Mouse (Mus musculus): ENCODE results near the gene Ces3a. TPM values are rescaled to one million over a fixed set of nuclear protein-coding genes. Genes with fewer than 3 reads are reported as not detected.
"Not testable (repeated sequence)": the region's sequence is repeated elsewhere in the genome, so short reads cannot be mapped to it uniquely, and the experiment has no call there.

The Ces3a gene
- polyA plus RNA-seq, 1 experiment: not detected

- no peak within 1 kb of the TSS for H3K4me3 ChIP-seq (ENCODE audit: insufficient read depth, low read depth, low read length)
- H3K4me1 ChIP-seq (ENCODE audit: control insufficient read depth, insufficient read depth, low read length): no peaks in the 10 kb centered on the region
- no peak for TF ChIP-seq CTCF (IDR thresholded peaks at IDR 0.05; ENCODE audit: insufficient read depth, low read depth, low read length)
- TF ChIP-seq POLR2A (IDR thresholded peaks at IDR 0.05; ENCODE audit: insufficient read depth, low read depth, low read length): no peak
- WGBS: 76% methylated on average over 7 of the region's 7 CpGs
- H3K27ac ChIP-seq (ENCODE audit: insufficient read depth, low read depth, low read length): no peak within 1 kb of the TSS
Observed at GRCm38 (mm10) chr8:105083449-105084050, 35.1 kb downstream of the Ces3a start, which contains the start of gene Ces3b. Gene Ces3b, plus strand, starts transcription at chr8:105083753.

DNA sequence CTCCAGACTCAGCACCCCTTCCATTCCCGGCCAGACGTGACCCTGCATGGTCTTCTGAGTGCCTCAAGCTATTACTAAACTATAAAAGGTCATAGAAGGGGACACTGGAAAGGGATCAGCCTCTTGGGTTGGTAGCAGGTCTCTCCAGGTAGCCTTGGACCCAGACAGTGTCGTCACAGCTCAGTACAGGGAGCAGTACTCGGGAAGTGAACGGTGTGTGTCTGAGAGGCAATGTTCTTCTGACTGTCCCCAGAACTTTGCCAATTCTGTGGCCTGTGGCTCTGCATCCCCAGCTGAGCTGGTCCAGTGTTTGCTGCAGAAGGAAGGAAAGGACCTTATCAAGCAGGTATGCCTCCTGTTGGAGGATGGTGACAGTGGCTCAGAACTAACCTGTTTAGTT is 39.8 kb downstream of the Ces3a start:
- WGBS: 76% methylated on average over 5 of the region's 5 CpGs
- not testable (repeated sequence) for H3K4me3 ChIP-seq (ENCODE audit: insufficient read depth, low read depth, low read length); H3K4me1 ChIP-seq (ENCODE audit: control insufficient read depth, insufficient read depth, low read length); H3K27ac ChIP-seq (ENCODE audit: insufficient read depth, low read depth, low read length)

DNA sequence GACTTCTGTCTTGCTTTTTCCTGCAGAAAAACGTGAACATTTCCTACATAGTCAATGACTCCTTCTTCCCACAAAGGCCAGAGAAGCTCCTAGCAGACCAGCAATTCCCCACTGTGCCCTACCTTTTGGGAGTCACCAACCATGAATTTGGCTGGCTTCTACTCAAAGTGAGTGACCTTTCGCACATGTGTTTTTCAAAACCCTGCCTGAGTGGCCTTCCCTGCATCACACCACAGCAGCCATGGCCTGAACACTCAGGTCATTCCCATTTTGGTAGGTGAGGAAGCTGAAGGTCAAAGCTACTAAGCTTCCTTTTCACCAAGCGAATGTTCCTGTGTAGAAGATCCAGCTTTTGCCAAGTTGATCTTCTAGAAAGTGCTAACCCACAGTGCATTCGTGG is 40.2 kb downstream of the Ces3a start:
- TF ChIP-seq POLR2A (IDR thresholded peaks at IDR 0.05; ENCODE audit: insufficient read depth, low read depth, low read length): no peak
- no peak for TF ChIP-seq CTCF (IDR thresholded peaks at IDR 0.05; ENCODE audit: insufficient read depth, low read depth, low read length)
- H3K27ac ChIP-seq (ENCODE audit: insufficient read depth, low read depth, low read length): no peak overlapping the region
- no peak overlapping the region for H3K4me3 ChIP-seq (ENCODE audit: insufficient read depth, low read depth, low read length)
- 78% methylated on average over 4 of the region's 4 CpGs for WGBS
- no peaks in the 10 kb centered on the region for H3K4me1 ChIP-seq (ENCODE audit: control insufficient read depth, insufficient read depth, low read length)

GRCm38 (mm10) chr8:105093992-105094391 is 45.6 kb downstream of the Ces3a start:
- no peak overlapping the region for H3K4me3 ChIP-seq (ENCODE audit: insufficient read depth, low read depth, low read length)
- no peak overlapping the region for H3K27ac ChIP-seq (ENCODE audit: insufficient read depth, low read depth, low read length)
- H3K4me1 ChIP-seq (ENCODE audit: control insufficient read depth, insufficient read depth, low read length): no peaks in the 10 kb centered on the region
- 84% methylated on average over 3 of the region's 3 CpGs for WGBS
- no peak for TF ChIP-seq POLR2A (IDR thresholded peaks at IDR 0.05; ENCODE audit: insufficient read depth, low read depth, low read length)

DNA sequence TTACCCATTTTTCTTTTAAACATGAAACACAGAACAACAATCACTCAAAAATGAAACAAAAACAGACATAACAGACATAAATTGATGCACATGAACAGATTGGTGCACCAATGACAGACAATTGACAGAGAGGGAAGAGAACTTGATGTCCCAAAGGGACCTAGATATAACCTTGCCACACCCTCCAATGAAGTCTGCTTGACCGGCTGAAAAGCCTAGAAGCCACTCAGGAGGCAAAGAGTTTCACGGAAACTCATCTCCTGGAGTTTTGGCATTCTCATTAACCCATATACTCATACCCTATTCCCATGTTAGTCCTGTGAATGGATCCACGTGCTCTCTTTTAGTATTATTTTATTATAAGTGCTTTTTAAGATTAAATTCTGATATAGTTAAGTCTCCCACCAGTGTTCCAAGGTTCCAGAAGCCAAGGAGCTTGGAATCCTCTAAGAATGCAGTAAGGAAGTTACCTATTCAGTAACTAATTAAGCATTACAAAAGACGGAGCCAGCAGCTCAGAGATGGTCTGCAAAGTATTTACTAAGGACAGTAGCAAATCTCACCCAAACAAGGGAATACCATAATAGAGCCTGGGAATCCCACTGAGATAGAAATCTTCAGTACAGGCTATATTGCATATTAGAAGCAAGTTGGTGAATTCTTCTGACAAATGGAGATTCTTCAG is 53.8 kb downstream of the Ces3a start:
- H3K4me3 ChIP-seq (ENCODE audit: insufficient read depth, low read depth, low read length); H3K4me1 ChIP-seq (ENCODE audit: control insufficient read depth, insufficient read depth, low read length); H3K27ac ChIP-seq (ENCODE audit: insufficient read depth, low read depth, low read length): not testable (repeated sequence)
- 80% methylated on average over 4 of the region's 4 CpGs for WGBS

DNA sequence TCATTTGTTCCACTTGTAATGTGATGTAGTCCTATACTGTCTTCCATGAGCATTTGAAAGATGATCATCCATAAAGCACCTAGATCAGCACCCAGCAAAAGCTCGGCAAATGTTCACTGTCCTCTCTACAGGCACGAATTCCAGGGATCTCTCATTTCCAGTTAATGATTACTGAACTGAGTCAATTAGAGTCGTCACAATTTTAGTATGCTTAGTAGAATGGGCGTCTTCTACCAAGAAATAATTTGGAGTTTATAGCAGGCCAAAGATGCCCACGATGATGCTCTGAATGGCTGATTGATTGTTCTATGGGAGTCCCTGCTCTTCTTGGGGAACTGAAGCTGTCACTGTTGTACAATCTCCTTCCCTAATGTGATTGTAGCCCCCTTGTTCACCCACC is 55.3 kb downstream of the Ces3a start:
- 83% methylated on average over 5 of the region's 5 CpGs for WGBS
- not testable (repeated sequence) for H3K4me1 ChIP-seq (ENCODE audit: control insufficient read depth, insufficient read depth, low read length); H3K27ac ChIP-seq (ENCODE audit: insufficient read depth, low read depth, low read length); H3K4me3 ChIP-seq (ENCODE audit: insufficient read depth, low read depth, low read length)

DNA sequence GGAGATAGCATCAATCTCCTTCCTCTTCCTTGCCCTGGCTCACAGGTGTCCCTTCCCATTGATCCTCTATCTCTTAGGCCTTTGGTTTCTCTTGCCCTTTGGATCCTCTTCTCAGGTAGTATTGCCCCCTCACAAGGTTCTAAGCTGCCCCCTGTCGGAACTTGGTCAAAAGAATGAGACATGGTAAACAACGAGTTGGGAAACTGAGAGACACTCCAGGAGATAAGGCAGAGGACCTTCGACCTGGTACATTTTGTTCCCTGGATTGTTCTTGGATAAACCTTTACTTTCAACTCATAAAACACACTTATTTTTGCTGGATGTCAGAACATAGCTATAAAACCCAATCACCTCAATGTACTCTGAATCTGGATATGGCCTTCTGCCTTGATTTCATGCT is 55.8 kb downstream of the Ces3a start:
- no peak overlapping the region for H3K4me3 ChIP-seq (ENCODE audit: insufficient read depth, low read depth, low read length)
- TF ChIP-seq CTCF (IDR thresholded peaks at IDR 0.05; ENCODE audit: insufficient read depth, low read depth, low read length) (no peak), POLR2A (IDR thresholded peaks at IDR 0.05; ENCODE audit: insufficient read depth, low read depth, low read length) (no peak)
- WGBS: 89% methylated on average over 3 of the region's 3 CpGs
- H3K4me1 ChIP-seq (ENCODE audit: control insufficient read depth, insufficient read depth, low read length): no peaks in the 10 kb centered on the region
- H3K27ac ChIP-seq (ENCODE audit: insufficient read depth, low read depth, low read length): no peak overlapping the region

Other genes starting within 250 kb of the Ces3a start
- gene Ces2b, start 217.0 kb upstream of the Ces3a start, polyA plus RNA-seq (2012; ENCODE audit: insufficient read depth, insufficient read length, low replicate concordance, missing spikeins): not detected in 2 replicates
- not detected in 2 replicates for gene Ces2c, start 201.5 kb upstream of the Ces3a start, polyA plus RNA-seq (2012; ENCODE audit: insufficient read depth, insufficient read length, low replicate concordance, missing spikeins)
- not detected in 2 replicates for gene Ces2e, start 122.3 kb upstream of the Ces3a start, polyA plus RNA-seq (2012; ENCODE audit: insufficient read depth, insufficient read length, low replicate concordance, missing spikeins)
- gene Ces2f, start 101.2 kb upstream of the Ces3a start, polyA plus RNA-seq (2012; ENCODE audit: insufficient read depth, insufficient read length, low replicate concordance, missing spikeins): not detected in 2 replicates
- gene Ces2g, start 86.9 kb upstream of the Ces3a start, polyA plus RNA-seq (2012; ENCODE audit: insufficient read depth, insufficient read length, low replicate concordance, missing spikeins): not detected in 2 replicates
- gene Ces2h, start 47.7 kb upstream of the Ces3a start, polyA plus RNA-seq (2012; ENCODE audit: insufficient read depth, insufficient read length, low replicate concordance, missing spikeins): not detected in 2 replicates
- not detected in 2 replicates for gene Ces3b, start 35.2 kb downstream of the Ces3a start, polyA plus RNA-seq (2012; ENCODE audit: insufficient read depth, insufficient read length, low replicate concordance, missing spikeins)
- not detected in 2 replicates for gene Ces4a, start 83.2 kb downstream of the Ces3a start, polyA plus RNA-seq (2012; ENCODE audit: insufficient read depth, insufficient read length, low replicate concordance, missing spikeins)
- gene Cbfb, start 122.1 kb downstream of the Ces3a start, polyA plus RNA-seq (2012; ENCODE audit: insufficient read depth, insufficient read length, low replicate concordance, missing spikeins): not detected in 2 replicates
- not detected in 2 replicates for gene D230025D16Rik, start 176.5 kb downstream of the Ces3a start, polyA plus RNA-seq (2012; ENCODE audit: insufficient read depth, insufficient read length, low replicate concordance, missing spikeins)
- not detected in 2 replicates for gene B3gnt9, start 206.6 kb downstream of the Ces3a start, polyA plus RNA-seq (2012; ENCODE audit: insufficient read depth, insufficient read length, low replicate concordance, missing spikeins)
- not detected in 2 replicates for gene Tradd, start 216.0 kb downstream of the Ces3a start, polyA plus RNA-seq (2012; ENCODE audit: insufficient read depth, insufficient read length, low replicate concordance, missing spikeins)
- not detected in 2 replicates for gene Fbxl8, start 216.0 kb downstream of the Ces3a start, polyA plus RNA-seq (2012; ENCODE audit: insufficient read depth, insufficient read length, low replicate concordance, missing spikeins)
- not detected in 2 replicates for gene Hsf4, start 221.2 kb downstream of the Ces3a start, polyA plus RNA-seq (2012; ENCODE audit: insufficient read depth, insufficient read length, low replicate concordance, missing spikeins)
- gene Nol3, start 227.5 kb downstream of the Ces3a start, polyA plus RNA-seq (2012; ENCODE audit: insufficient read depth, insufficient read length, low replicate concordance, missing spikeins): not detected in 2 replicates
- gene 4931428F04Rik, start 241.3 kb downstream of the Ces3a start, polyA plus RNA-seq (2012; ENCODE audit: insufficient read depth, insufficient read length, low replicate concordance, missing spikeins): not detected in 2 replicates
- not detected in 2 replicates for gene Exoc3l, start 247.5 kb downstream of the Ces3a start, polyA plus RNA-seq (2012; ENCODE audit: insufficient read depth, insufficient read length, low replicate concordance, missing spikeins)
- gene E2f4, start 249.1 kb downstream of the Ces3a start, polyA plus RNA-seq (2012; ENCODE audit: insufficient read depth, insufficient read length, low replicate concordance, missing spikeins): not detected in 2 replicates

All from olfactory bulb, adult 2 months (tissue).